Comparison of ENCODE assay signal across 9 mouse cellular contexts in the genomic region with DNA sequence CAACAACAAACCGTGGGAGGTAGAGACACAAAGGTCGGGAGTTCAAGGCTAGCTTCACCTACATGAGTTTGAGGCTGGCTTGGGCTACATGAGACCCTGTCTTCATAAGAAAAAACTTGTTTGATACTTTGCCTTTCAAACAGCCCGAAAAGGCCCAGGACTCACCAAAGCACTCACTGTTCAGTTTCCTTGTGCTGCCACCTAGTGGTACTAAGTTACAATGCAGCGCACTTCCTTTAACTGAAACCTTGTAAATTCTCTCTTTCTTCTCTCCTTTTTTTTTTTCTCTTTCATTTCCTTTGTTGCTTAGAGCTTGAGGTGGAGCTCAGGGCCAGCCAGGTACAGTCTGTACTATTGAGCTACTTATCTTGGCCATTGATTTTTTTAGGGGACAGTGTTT. TPM values are rescaled to one million over a fixed set of nuclear protein-coding genes. Genes with fewer than 3 reads are reported as not detected.
A peak's percentile ranks its signal among the peaks of the same experiment; 100 is the strongest.
DNase-seq lines count a peak whose midpoint lies in the region; ATAC-seq and TF ChIP-seq lines count a peak whose summit lies in the region.
"Had no signal": no experiment of that assay in that cellular context is flagged by ENCODE, and none has a peak within 500 bp of the region (broad histone marks: within the 10 kb centered on the region; RNA-seq: fewer than 3 reads in every experiment).

No protein-coding gene starts in this region.

- peak; percentile 40; the same call in 1 of the 2 replicates for ATAC-seq in intestine, embryonic 14.5 days (replicated peaks; ENCODE audit: low FRiP score, low TSS enrichment, low read depth)
- ATAC-seq in intestine, embryonic 16.5 days, result no peak
- ATAC-seq in kidney, embryonic 16.5 days (ENCODE audit: low FRiP score, low TSS enrichment), result 0 out of 2 replicates have a peak, but pooled peaks have one; percentile 27
- ATAC-seq in monocyte, adult 5-6 weeks (replicated peaks; ENCODE audit: insufficient number of reproducible peaks, low FRiP score, low TSS enrichment, poor library complexity, severe bottlenecking), result peak; percentile 50; the same call in 1 of the 2 replicates

- peaks cover 3% of the 10 kb centered on the region; the same call in 1 of the 2 replicates for H3K36me3 ChIP-seq in intestine, embryonic 14.5 days (ENCODE audit: control insufficient read depth, insufficient read depth, low read length)
- no peaks in the 10 kb centered on the region for H3K36me3 ChIP-seq in intestine, embryonic 16.5 days (ENCODE audit: control insufficient read depth, insufficient read depth, low read length)
- H3K36me3 ChIP-seq in C2C12 (ENCODE audit: control insufficient read depth, insufficient read depth), result peaks cover 6% of the 10 kb centered on the region
- H3K36me3 ChIP-seq in kidney, embryonic 16.5 days (ENCODE audit: insufficient read depth, low read length), result no peaks in the 10 kb centered on the region
- H3K36me3 ChIP-seq: lung, embryonic 15.5 days had no signal

- no peaks in the 10 kb centered on the region for H3K27me3 ChIP-seq in intestine, embryonic 14.5 days (replicated peaks; ENCODE audit: control insufficient read depth, insufficient read depth, low read length)
- H3K27me3 ChIP-seq in intestine, embryonic 16.5 days (replicated peaks; ENCODE audit: control insufficient read depth, insufficient read depth, low read length), result no peaks in the 10 kb centered on the region
- no peaks in the 10 kb centered on the region for H3K27me3 ChIP-seq in C2C12 (ENCODE audit: control insufficient read depth, insufficient read depth, insufficient read length)
- no peaks in the 10 kb centered on the region for H3K27me3 ChIP-seq in kidney, embryonic 16.5 days (ENCODE audit: insufficient read depth, low read length)
- H3K27me3 ChIP-seq: lung, embryonic 15.5 days had no signal

- H3ac ChIP-seq in C2C12 (ENCODE audit: control insufficient read depth, insufficient read length, low read depth), result no peak overlapping the region

- no peaks in the 10 kb centered on the region for H3K4me1 ChIP-seq in intestine, embryonic 14.5 days (replicated peaks; ENCODE audit: control insufficient read depth, insufficient read depth, low read length)
- H3K4me1 ChIP-seq in intestine, embryonic 16.5 days (ENCODE audit: control insufficient read depth, insufficient read depth, low read length), result no peaks in the 10 kb centered on the region
- H3K4me1 ChIP-seq in kidney, embryonic 16.5 days (ENCODE audit: insufficient read depth, low read length), result no peaks in the 10 kb centered on the region
- H3K4me1 ChIP-seq: lung, embryonic 15.5 days had no signal

- no peaks in the 10 kb centered on the region for H3K79me2 ChIP-seq in C2C12 (ENCODE audit: control insufficient read depth, insufficient read depth)

- H3K27ac ChIP-seq in intestine, embryonic 14.5 days (ENCODE audit: low read depth), result no peak overlapping the region
- H3K27ac ChIP-seq in intestine, embryonic 16.5 days (ENCODE audit: low read length), result no peak overlapping the region
- no peak overlapping the region for H3K27ac ChIP-seq in kidney, embryonic 16.5 days (ENCODE audit: low read length)
- H3K27ac ChIP-seq: lung, embryonic 15.5 days had no signal

- H3K79me3 ChIP-seq in C2C12 (ENCODE audit: low read depth), result no peaks in the 10 kb centered on the region

- 38% methylated on average over 4 of the region's 4 CpGs for WGBS in intestine, embryonic 14.5 days
- 33% methylated on average over 4 of the region's 4 CpGs for WGBS in intestine, embryonic 16.5 days
- WGBS in kidney, embryonic 16.5 days, result 46% methylated on average over 4 of the region's 4 CpGs

- TF ChIP-seq CTCF in C2C12 (IDR thresholded peaks at IDR 0.05; ENCODE audit: control insufficient read depth, insufficient read depth, insufficient read length), result peak; percentile 3

- H3K9ac ChIP-seq in intestine, embryonic 14.5 days (ENCODE audit: low read length), result no peak overlapping the region
- no peak overlapping the region for H3K9ac ChIP-seq in intestine, embryonic 16.5 days (ENCODE audit: low read depth, low read length)
- no peak overlapping the region for H3K9ac ChIP-seq in kidney, embryonic 16.5 days (replicated peaks; ENCODE audit: low read length)
- H3K9ac ChIP-seq: lung, embryonic 15.5 days had no signal

- no peaks in the 10 kb centered on the region for H3K9me3 ChIP-seq in intestine, embryonic 14.5 days (ENCODE audit: control insufficient read depth, low read length)
- no peaks in the 10 kb centered on the region for H3K9me3 ChIP-seq in intestine, embryonic 16.5 days (ENCODE audit: control insufficient read depth, low read length)
- no peaks in the 10 kb centered on the region for H3K9me3 ChIP-seq in kidney, embryonic 16.5 days (ENCODE audit: low read length)
- H3K9me3 ChIP-seq: lung, embryonic 15.5 days had no signal

- no peak overlapping the region for H3K4me3 ChIP-seq in intestine, embryonic 14.5 days (ENCODE audit: low read depth, low read length)
- H3K4me3 ChIP-seq in intestine, embryonic 16.5 days (ENCODE audit: low read length), result no peak overlapping the region
- H3K4me3 ChIP-seq in C2C12 (ENCODE audit: insufficient read depth, poor library complexity, severe bottlenecking), result no peak overlapping the region
- no peak overlapping the region for H3K4me3 ChIP-seq in kidney, embryonic 16.5 days (ENCODE audit: low read length)
- H3K4me3 ChIP-seq: lung, embryonic 15.5 days had no signal

- H3K4me2 ChIP-seq in intestine, embryonic 14.5 days (ENCODE audit: low read length), result no peak overlapping the region
- no peak overlapping the region for H3K4me2 ChIP-seq in intestine, embryonic 16.5 days (ENCODE audit: low read depth, low read length)
- no peak overlapping the region for H3K4me2 ChIP-seq in kidney, embryonic 16.5 days (replicated peaks; ENCODE audit: low read depth, low read length)
- H3K4me2 ChIP-seq: lung, embryonic 15.5 days had no signal

- peak; percentile 52 for DNase-seq in intestine, embryonic 14.5 days (ENCODE audit: low spot score)
- DNase-seq in NIH3T3 (ENCODE audit: low read depth), result peak; percentile 77
- DNase-seq in embryo, embryonic 11.5 days (ENCODE audit: low read depth, low spot score), result peak; percentile 22
- DNase-seq in yolk sac, embryonic 10.5 days (ENCODE audit: low spot score), result no peak

TF ChIP-seq in C2C12, 6 proteins besides CTCF, POLR2A, EP300 and RAD21:
- TF ChIP-seq CEBPB (IDR thresholded peaks at IDR 0.05; ENCODE audit: low read depth) (no peak), FOSL1 (IDR thresholded peaks at IDR 0.05; ENCODE audit: insufficient read depth, low read length, poor library complexity, severe bottlenecking) (no peak), MYOD1 (IDR thresholded peaks at IDR 0.05; ENCODE audit: control insufficient read depth, insufficient read length, low read depth) (no peak), MYOG (IDR thresholded peaks at IDR 0.05; ENCODE audit: control insufficient read depth, extremely low read depth, insufficient read length) (no peak), MAX (IDR thresholded peaks at IDR 0.05) (no peak), USF1 (IDR thresholded peaks at IDR 0.05; ENCODE audit: low read depth) (no peak)

RNA-seq across cellular contexts. Expression of gene Prdx4, which starts 22.5 kb away (rescaled TPM):
- polyA plus RNA-seq in intestine, embryonic 14.5 days (2014; fragmentation: Nextera tagmentation; extraction: Ambion mirVana), result 269 and 282 TPM in 2 replicates
- 185 and 202 TPM in 2 replicates for polyA plus RNA-seq in intestine, embryonic 16.5 days (2015; fragmentation: Nextera tagmentation; extraction: Ambion mirVana)
- 191 TPM for polyA plus RNA-seq in C2C12 (2012; fragmentation: generic; extraction: Trizol)
- polyA plus RNA-seq in kidney, embryonic 16.5 days (2015; fragmentation: Nextera tagmentation; extraction: Ambion mirVana), result 260 and 266 TPM in 2 replicates
- 8.1 to 12.1 TPM (median 11.5 TPM) in 3 replicates for total RNA-seq in monocyte, adult 5-6 weeks (2017)

RNA-seq across cellular contexts. Expression of gene Acot9, which starts 55.8 kb away (rescaled TPM):
- polyA plus RNA-seq in intestine, embryonic 14.5 days (2014; fragmentation: Nextera tagmentation; extraction: Ambion mirVana), result 30.7 and 33.7 TPM in 2 replicates
- 27.9 and 28.5 TPM in 2 replicates for polyA plus RNA-seq in intestine, embryonic 16.5 days (2015; fragmentation: Nextera tagmentation; extraction: Ambion mirVana)
- 61.1 TPM for polyA plus RNA-seq in C2C12 (2012; fragmentation: generic; extraction: Trizol)
- polyA plus RNA-seq in kidney, embryonic 16.5 days (2015; fragmentation: Nextera tagmentation; extraction: Ambion mirVana), result 38.4 and 43.5 TPM in 2 replicates
- 93.2 to 185 TPM (median 176 TPM) in 3 replicates for total RNA-seq in monocyte, adult 5-6 weeks (2017)
